Mouse (Mus musculus) CD4-positive, CD25-positive, alpha-beta regulatory T cell, adult 2 months (primary cell): ENCODE results near the gene Gm10772.
"Not testable (repeated sequence)": the region's sequence is repeated elsewhere in the genome, so short reads cannot be mapped to it uniquely, and the experiment has no call there.

Experiments
- DNase-seq: peaks from one replicate; pipeline ENCODE4 v3.0.0-alpha.2; 2012; ENCODE audit warnings: low read depth, low spot score

The Gm10772 gene

GRCm38 (mm10) chr13:66227473-66227872 is at the start of gene Gm10772:
TSS of gene Gm10772 (minus strand) at chr13:66227573.
- not testable (repeated sequence) for DNase-seq

- DNase-seq, result not testable (repeated sequence)
These were observed 36.5 kb upstream of the Gm10772 start for GRCm38 (mm10) chr13:66263914-66264313.

GRCm38 (mm10) chr13:66263141-66263540 is 35.8 kb upstream of the Gm10772 start:
- not testable (repeated sequence) for DNase-seq

GRCm38 (mm10) chr13:66214349-66214748 is 13.0 kb downstream of the Gm10772 start:
- DNase-seq, result no peak

DNA sequence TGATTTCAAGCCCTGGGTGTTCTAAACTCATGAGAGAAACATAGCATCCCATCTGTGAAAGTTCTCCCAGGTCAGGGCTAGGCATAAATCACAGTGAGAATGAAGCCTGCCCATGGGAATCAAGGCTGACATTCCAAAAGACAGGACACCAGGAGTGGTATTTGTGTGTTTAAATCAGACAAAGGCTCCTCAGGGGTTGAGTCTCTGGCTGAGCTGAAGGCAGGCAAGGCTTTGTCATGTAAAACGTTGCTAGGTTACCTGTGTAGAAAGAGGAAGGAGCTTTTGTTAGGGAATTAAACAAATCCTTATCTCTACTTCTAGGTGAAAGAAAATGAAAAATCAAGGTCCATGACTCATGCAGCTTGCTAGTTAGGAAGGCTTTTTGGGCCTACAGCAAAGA is 13.6 kb downstream of the Gm10772 start:
- DNase-seq, result not testable (repeated sequence)

DNA sequence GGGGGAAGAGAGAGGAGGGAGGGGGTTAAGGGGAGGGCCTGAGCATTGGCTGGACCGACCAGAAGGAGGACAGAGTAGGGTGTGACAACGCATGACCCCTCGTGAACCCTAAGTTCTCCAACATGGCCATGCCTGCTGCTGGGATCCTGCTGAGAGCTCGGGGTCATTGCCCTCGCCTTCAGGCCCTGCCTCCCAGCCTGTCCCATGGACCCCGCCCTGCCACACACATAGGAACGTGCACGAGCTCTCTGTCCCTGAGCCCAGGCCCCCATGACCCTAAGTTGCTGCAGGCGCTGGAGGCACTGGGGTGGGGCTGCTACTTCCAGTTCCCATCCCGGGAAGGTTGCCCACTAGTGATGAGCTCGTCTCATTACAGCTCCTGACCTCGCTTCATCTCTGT is 48.2 kb downstream of the Gm10772 start:
- not testable (repeated sequence) for DNase-seq
